Mouse (Mus musculus) cortical plate, adult 2 months (tissue): Measurements from ENCODE around the gene Gls2.

Source experiments
- CTCF ChIP-seq: fragments of 200-500 bp; IDR thresholded peaks from 2 replicates; pipeline ENCODE4 v1.5.1; 2011; ENCODE audit warnings: mild to moderate bottlenecking, control low read depth, low read length; ENCODE audit not compliant: insufficient read depth; ENCODE audit errors: extremely low read depth
- POLR2A ChIP-seq: fragments of 200-500 bp; IDR thresholded peaks from 2 replicates; pipeline ENCODE4 v1.6.1; 2011; ENCODE audit warnings: mild to moderate bottlenecking, low read length, control low read depth; ENCODE audit not compliant: insufficient read depth; ENCODE audit errors: extremely low read depth

DNA sequence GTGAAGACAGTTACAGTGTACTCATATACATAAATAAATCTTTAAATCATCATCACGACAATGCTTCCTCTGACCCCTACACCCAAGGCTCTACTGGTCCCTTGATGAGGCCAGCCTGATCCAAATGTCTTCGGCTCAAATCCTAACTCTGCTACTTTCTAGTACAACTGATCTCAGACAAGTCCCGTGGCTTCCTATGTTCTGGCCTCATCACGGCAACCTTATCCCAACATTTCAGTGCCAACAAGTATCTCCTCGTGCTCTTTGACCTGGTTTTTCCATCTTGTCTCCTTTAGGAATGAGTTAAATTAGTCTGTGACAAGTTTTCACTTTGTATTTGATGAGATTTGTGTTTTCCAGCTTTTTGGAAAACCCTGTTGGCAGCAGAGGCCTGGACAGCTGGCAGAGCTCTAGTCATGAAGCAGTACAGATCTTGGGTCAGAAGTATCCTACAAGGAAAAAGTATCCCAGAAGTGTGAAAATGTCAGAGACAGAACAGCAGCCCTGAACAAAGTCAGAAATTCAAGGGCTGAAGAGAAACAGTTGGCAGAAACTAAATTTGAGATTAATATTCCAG is 45.4 kb upstream of the Gls2 start:
- TF ChIP-seq CTCF (no peak), POLR2A (no peak)
